Mouse (Mus musculus): Measurements from ENCODE around the gene Sorcs3.

Sorcs3 gene

GRCm38 (mm10) chr19:48523803-48524202, 318.0 kb downstream of the Sorcs3 start:
- DNase-seq (ENCODE audit: low spot score in 2 of 2), result no peak

GRCm38 (mm10) chr19:48524527-48525214, 318.8 kb downstream of the Sorcs3 start:
- no peak for DNase-seq (ENCODE audit: low spot score in 2 of 2)

- no peak for DNase-seq (ENCODE audit: low spot score in 2 of 2)
Measured at GRCm38 (mm10) chr19:48533582-48533981, 327.8 kb downstream of the Sorcs3 start.

- DNase-seq (ENCODE audit: low spot score in 2 of 2), result no peak
Measured at GRCm38 (mm10) chr19:48544294-48544693, 338.5 kb downstream of the Sorcs3 start.

GRCm38 (mm10) chr19:48545421-48546132, 339.8 kb downstream of the Sorcs3 start:
- DNase-seq (ENCODE audit: low spot score in 2 of 2), result no peak

- DNase-seq (ENCODE audit: low spot score in 2 of 2), result peak in 1 of 2 experiments; percentile 36
Measured at GRCm38 (mm10) chr19:48546133-48546448, 340.3 kb downstream of the Sorcs3 start.

GRCm38 (mm10) chr19:48548143-48548881, 342.5 kb downstream of the Sorcs3 start:
- no peak for DNase-seq (ENCODE audit: low spot score in 2 of 2)

- DNase-seq (ENCODE audit: low spot score in 2 of 2), result no peak
Measured at GRCm38 (mm10) chr19:48559432-48559831, 353.6 kb downstream of the Sorcs3 start.

- no peak for DNase-seq (ENCODE audit: low spot score in 2 of 2)
Measured at GRCm38 (mm10) chr19:48575736-48576135, 369.9 kb downstream of the Sorcs3 start.

GRCm38 (mm10) chr19:48577169-48577568, 371.3 kb downstream of the Sorcs3 start:
- no peak for DNase-seq (ENCODE audit: low spot score in 2 of 2)

- no peak for DNase-seq (ENCODE audit: low spot score in 2 of 2)
Measured at GRCm38 (mm10) chr19:48584938-48585560, 379.2 kb downstream of the Sorcs3 start.

- DNase-seq (ENCODE audit: low spot score in 2 of 2), result no peak
Measured at GRCm38 (mm10) chr19:48616951-48617350, 411.1 kb downstream of the Sorcs3 start.

GRCm38 (mm10) chr19:48630671-48631327, 425.0 kb downstream of the Sorcs3 start:
- no peak for DNase-seq (ENCODE audit: low spot score in 2 of 2)

GRCm38 (mm10) chr19:48642566-48642965, 436.7 kb downstream of the Sorcs3 start:
- no peak for DNase-seq (ENCODE audit: low spot score in 2 of 2)

- no peak for DNase-seq (ENCODE audit: low spot score in 2 of 2)
Measured at GRCm38 (mm10) chr19:48649941-48650340, 444.1 kb downstream of the Sorcs3 start.

- peak in 1 of 2 experiments; percentile 23 for DNase-seq (ENCODE audit: low spot score in 2 of 2)
Measured at GRCm38 (mm10) chr19:48651617-48652016, 445.8 kb downstream of the Sorcs3 start.

GRCm38 (mm10) chr19:48660201-48660600, 454.4 kb downstream of the Sorcs3 start:
- DNase-seq (ENCODE audit: low spot score in 2 of 2), result no peak

GRCm38 (mm10) chr19:48679896-48680295, 474.1 kb downstream of the Sorcs3 start:
- no peak for DNase-seq (ENCODE audit: low spot score in 2 of 2)

- DNase-seq (ENCODE audit: low spot score in 2 of 2), result no peak
Measured at GRCm38 (mm10) chr19:48682485-48682884, 476.7 kb downstream of the Sorcs3 start.

GRCm38 (mm10) chr19:48686369-48686768, 480.5 kb downstream of the Sorcs3 start:
- DNase-seq (ENCODE audit: low spot score in 2 of 2), result no peak

GRCm38 (mm10) chr19:48700111-48700658, 494.4 kb downstream of the Sorcs3 start:
- DNase-seq (ENCODE audit: low spot score in 2 of 2), result no peak
